Comparison of ENCODE assay signal across 8 mouse cellular contexts in the genomic region with DNA sequence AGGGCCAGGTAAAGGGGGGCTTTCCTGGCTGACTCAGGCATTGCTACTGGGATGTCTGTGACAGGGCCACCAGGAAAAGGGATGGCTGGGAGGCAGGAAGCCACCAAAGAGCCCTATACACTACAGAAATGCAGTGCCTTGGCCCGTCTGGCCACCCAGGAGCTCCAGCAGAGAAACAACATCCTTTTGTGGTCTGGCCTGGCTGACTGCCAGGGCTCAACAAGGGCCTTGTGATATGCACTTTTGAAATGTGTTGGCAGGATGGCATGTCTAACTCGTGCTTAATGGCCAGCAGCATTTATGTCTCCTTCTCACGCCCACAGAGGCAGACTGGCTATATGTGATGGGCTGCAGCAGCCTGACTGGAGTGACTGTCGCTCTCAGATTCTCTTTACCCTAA.
DNase-seq lines count a peak whose midpoint lies in the region; ATAC-seq and TF ChIP-seq lines count a peak whose summit lies in the region.

No protein-coding gene starts in this region.

- ATAC-seq in heart, embryonic 13.5 days (ENCODE audit: extremely low read depth, insufficient number of reproducible peaks, low FRiP score, low TSS enrichment) = peak; percentile 59; the same call in 1 of the 2 replicates
- ATAC-seq in limb, embryonic 11.5 days (ENCODE audit: insufficient number of reproducible peaks, low FRiP score, low TSS enrichment, low read depth) = no peak

- H3K4me2 ChIP-seq in heart, embryonic 13.5 days = peak overlapping the region; percentile 24; the same call in 1 of the 2 replicates
- H3K4me2 ChIP-seq in limb, embryonic 11.5 days (ENCODE audit: low read depth, severe bottlenecking) = no peak overlapping the region
- H3K4me2 ChIP-seq in myocyte (ENCODE audit: low read depth) = peak overlapping the region; percentile 51

- no peak for TF ChIP-seq POLR2A in myocyte (IDR thresholded peaks at IDR 0.05; ENCODE audit: insufficient read length, low read depth)

- peaks cover 54% of the 10 kb centered on the region for H3K4me1 ChIP-seq in heart, embryonic 13.5 days
- H3K4me1 ChIP-seq in limb, embryonic 11.5 days (ENCODE audit: control insufficient read depth, insufficient read depth, low read length) = peaks cover 8% of the 10 kb centered on the region; the same call in 1 of the 2 replicates

- H3K36me3 ChIP-seq in C2C12 (ENCODE audit: control insufficient read depth, insufficient read depth) (no peaks in the 10 kb centered on the region), myocyte (ENCODE audit: control insufficient read depth, insufficient read depth) (no peaks in the 10 kb centered on the region)
- H3K36me3 ChIP-seq in heart, embryonic 13.5 days = no peaks in the 10 kb centered on the region
- no peaks in the 10 kb centered on the region for H3K36me3 ChIP-seq in limb, embryonic 11.5 days (ENCODE audit: control insufficient read depth, insufficient read depth, low read length)

- WGBS in heart, embryonic 13.5 days = 12% methylated on average over 4 of the region's 4 CpGs
- 43% methylated on average over 4 of the region's 4 CpGs for WGBS in limb, embryonic 11.5 days

- H3ac ChIP-seq in C2C12 (ENCODE audit: control insufficient read depth, insufficient read length, low read depth) = no peak overlapping the region
- no peak overlapping the region for H3ac ChIP-seq in myocyte (ENCODE audit: control insufficient read depth, insufficient read length)

- H3K4me3 ChIP-seq in C2C12 (ENCODE audit: insufficient read depth, poor library complexity, severe bottlenecking) (no peak overlapping the region), myocyte (no peak overlapping the region)
- no peak overlapping the region for H3K4me3 ChIP-seq in heart, embryonic 13.5 days
- no peak overlapping the region for H3K4me3 ChIP-seq in limb, embryonic 11.5 days (ENCODE audit: low read depth, low read length)

- DNase-seq in heart, adult 11 months = peak; percentile 95
- DNase-seq in heart, postnatal 25 days (ENCODE audit: low spot score) = no peak
- DNase-seq in cerebellum, postnatal 10 days = peak; percentile 69 to 79
- peak; percentile 40 for DNase-seq in limb, embryonic 11.5 days (ENCODE audit: low spot score)
- DNase-seq in gastrocnemius, adult 8-10 months (ENCODE audit: low spot score in 2 of 2) = no peak

- no peak for TF ChIP-seq CTCF in C2C12 (IDR thresholded peaks at IDR 0.05; ENCODE audit: control insufficient read depth, insufficient read depth, insufficient read length)

- H3K79me2 ChIP-seq in C2C12 (ENCODE audit: control insufficient read depth, insufficient read depth) (no peaks in the 10 kb centered on the region), myocyte (ENCODE audit: control insufficient read depth, insufficient read depth) (no peaks in the 10 kb centered on the region)

- H3K79me3 ChIP-seq in C2C12 (ENCODE audit: low read depth) = no peaks in the 10 kb centered on the region

- H3K9me3 ChIP-seq in heart, embryonic 13.5 days = no peaks in the 10 kb centered on the region
- no peaks in the 10 kb centered on the region for H3K9me3 ChIP-seq in limb, embryonic 11.5 days (ENCODE audit: control insufficient read depth, low read length)

- H3K9ac ChIP-seq in heart, embryonic 13.5 days = peak overlapping the region; percentile 47; the same call in 1 of the 2 replicates
- H3K9ac ChIP-seq in limb, embryonic 11.5 days (ENCODE audit: low read length) = no peak overlapping the region

- H3K27me3 ChIP-seq in C2C12 (ENCODE audit: control insufficient read depth, insufficient read depth, insufficient read length) (no peaks in the 10 kb centered on the region), myocyte (ENCODE audit: control insufficient read depth, insufficient read depth, insufficient read length) (no peaks in the 10 kb centered on the region)
- H3K27me3 ChIP-seq in heart, embryonic 13.5 days (replicated peaks) = no peaks in the 10 kb centered on the region; the same call in 1 of the 2 replicates
- H3K27me3 ChIP-seq in limb, embryonic 11.5 days (ENCODE audit: control insufficient read depth, insufficient read depth, low read length) = no peaks in the 10 kb centered on the region

- intact Hi-C loops in heart, postnatal 25 days (cut with DNase I) = loop anchor here (5.0 kb wide), 2 partner anchors 89 to 264 kb away; no protein-coding TSS in a partner anchor

- peak overlapping the region; percentile 92 for H3K27ac ChIP-seq in heart, embryonic 13.5 days (replicated peaks)
- no peak overlapping the region for H3K27ac ChIP-seq in limb, embryonic 11.5 days (replicated peaks; ENCODE audit: low read depth, low read length)

TF ChIP-seq in C2C12, 6 proteins besides CTCF, POLR2A, EP300 and RAD21:
- peak; percentile 57 for TF ChIP-seq MAX (IDR thresholded peaks at IDR 0.05)
- TF ChIP-seq CEBPB (IDR thresholded peaks at IDR 0.05; ENCODE audit: low read depth) = no peak
TF ChIP-seq in C2C12: peak in this region for 1.

TF ChIP-seq in myocyte, 11 proteins besides CTCF, POLR2A, EP300 and RAD21:
- TF ChIP-seq TCF3 (IDR thresholded peaks at IDR 0.05; ENCODE audit: insufficient read length, low read depth) (no peak), CEBPB (IDR thresholded peaks at IDR 0.05; ENCODE audit: insufficient read depth, poor library complexity, severe bottlenecking) (0 out of 2 replicates have a peak, but pooled peaks have one; percentile 9), TCF12 (IDR thresholded peaks at IDR 0.05; ENCODE audit: insufficient read depth, poor library complexity, severe bottlenecking) (no peak), MAX (IDR thresholded peaks at IDR 0.05; ENCODE audit: low read depth) (no peak), POLR2AphosphoS2 (IDR thresholded peaks at IDR 0.05; ENCODE audit: insufficient read length, low read depth) (no peak), USF1 (IDR thresholded peaks at IDR 0.05; ENCODE audit: low read depth) (no peak), MYOG (IDR thresholded peaks at IDR 0.05; ENCODE audit: control insufficient read depth in 1 of 3, insufficient read depth in 1 of 3, insufficient read length in 2 of 3, low read depth in 2 of 3) (no peak), E2F4 (IDR thresholded peaks at IDR 0.05; ENCODE audit: insufficient read depth) (no peak), SRF (IDR thresholded peaks at IDR 0.05; ENCODE audit: control insufficient read depth, insufficient read length, low read depth) (no peak), REST (IDR thresholded peaks at IDR 0.05; ENCODE audit: insufficient read depth, insufficient read length) (no peak), MYOD1 (IDR thresholded peaks at IDR 0.05; ENCODE audit: control insufficient read depth in 1 of 3, insufficient read length in 2 of 3, low read depth in 2 of 3) (peak in 2 of 3 experiments; percentile 26 to 42)

Comparison
In these comparisons a context has a peak if more than half of its experiments do, and no peak if none do; other contexts are left out.
1. DNase-seq: peak in heart, adult 11 months (single experiment), cerebellum, postnatal 10 days (2 of 2) and limb, embryonic 11.5 days (single experiment); none in heart, postnatal 25 days (single experiment) and gastrocnemius, adult 8-10 months (0 of 2).